Mouse (Mus musculus) limb, embryonic 12.5 days (tissue): ENCODE results near the gene Serpine3. TPM values are rescaled to one million over a fixed set of nuclear protein-coding genes. Genes with fewer than 3 reads are reported as not detected.

Source experiments
- ATAC-seq: fragments of 200-750 bp; cut with Nextera tagmentation; 2 replicates; pipeline ENCODE4 v1.8.0; 2017; ENCODE audit warnings: low read depth, moderate TSS enrichment; ENCODE audit not compliant: insufficient number of reproducible peaks, insufficient read depth, low FRiP score, low TSS enrichment
- H3K27ac ChIP-seq: fragments of 300-500 bp; sonication (generic); 2 replicates; pipeline ENCODE4 v1.5.1; 2016; ENCODE audit warnings: mild to moderate bottlenecking, moderate library complexity
- H3K27me3 ChIP-seq: fragments of 300-500 bp; sonication (generic); 2 replicates; pipeline ENCODE4 v1.6.1; 2016; ENCODE audit warnings: mild to moderate bottlenecking, moderate library complexity
- H3K36me3 ChIP-seq: fragments of 300-500 bp; sonication (generic); 2 replicates; pipeline ENCODE4 v1.6.1; 2016; ENCODE audit warnings: mild to moderate bottlenecking, moderate library complexity
- H3K4me1 ChIP-seq: fragments of 300-500 bp; sonication (generic); replicated peaks from 2 replicates; pipeline ENCODE4 v1.6.1; 2016
- H3K4me2 ChIP-seq: fragments of 300-500 bp; sonication (generic); 2 replicates; pipeline ENCODE4 v1.6.1; 2016; ENCODE audit warnings: mild to moderate bottlenecking, moderate library complexity
- H3K4me3 ChIP-seq: fragments of 300-500 bp; sonication (generic); replicated peaks from 2 replicates; pipeline ENCODE4 v1.5.1; 2016; ENCODE audit warnings: mild to moderate bottlenecking
- H3K9ac ChIP-seq: fragments of 300-500 bp; sonication (generic); replicated peaks from 2 replicates; pipeline ENCODE4 v1.6.1; 2016; ENCODE audit warnings: mild to moderate bottlenecking, moderate library complexity
- H3K9me3 ChIP-seq: fragments of 300-500 bp; sonication (generic); 2 replicates; pipeline ENCODE4 v1.6.1; 2016; ENCODE audit warnings: mild to moderate bottlenecking, moderate library complexity
- WGBS: fragments of 180-500 bp; shearing (Covaris S2); methylation state at CpG from one replicate; pipeline ENCODE4 v1.1.7; 2016; 5-methylcytosine and 5-hydroxymethylcytosine counted together
- polyA plus RNA-seq: library from polyadenylated mRNA; unstranded; fragments of >200 nt; fragmentation: Nextera tagmentation; extraction: Ambion mirVana; gene quantifications from 2 replicates; pipeline ENCODE4 v1.2.1, GENCODE M21; 2016

The Serpine3 gene
- polyA plus RNA-seq, 1 experiment from 2014 or later = not detected

GRCm38 (mm10) chr14:62651771-62652170 lies 11.7 kb upstream of the Serpine3 start:
- Histone ChIP-seq H3K27me3 (no peaks in the 10 kb centered on the region), H3K4me1 (no peaks in the 10 kb centered on the region), H3K4me2 (no peak overlapping the region), H3K36me3 (no peaks in the 10 kb centered on the region), H3K9me3 (no peaks in the 10 kb centered on the region), H3K27ac (no peak overlapping the region), H3K9ac (no peak overlapping the region), H3K4me3 (no peak overlapping the region)
- no peak for ATAC-seq
- 91% methylated on average over 3 of the region's 3 CpGs for WGBS

DNA sequence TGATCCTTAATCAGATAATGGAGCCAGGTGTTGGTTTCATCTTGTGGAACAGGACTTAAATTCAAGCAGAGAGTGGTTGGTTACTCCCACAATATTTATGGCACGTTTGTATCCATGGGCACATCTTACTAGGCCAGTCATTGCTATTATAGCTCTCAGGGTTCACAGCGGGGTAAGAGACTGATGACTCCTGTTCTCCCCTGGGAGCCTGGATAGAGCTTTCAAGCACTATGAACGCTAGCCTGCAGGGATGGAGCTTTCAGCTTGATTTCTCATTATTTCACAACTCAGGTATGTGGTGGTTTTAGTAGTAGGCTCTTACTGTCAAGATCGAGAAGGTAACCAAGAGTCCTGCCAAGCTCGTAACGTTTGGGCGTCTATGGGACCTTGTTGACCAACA lies 7.5 kb upstream of the Serpine3 start:
- Histone ChIP-seq H3K36me3 (no peaks in the 10 kb centered on the region), H3K9me3 (no peaks in the 10 kb centered on the region), H3K4me1 (no peaks in the 10 kb centered on the region), H3K27me3 (no peaks in the 10 kb centered on the region), H3K4me3 (no peak overlapping the region), H3K27ac (no peak overlapping the region), H3K4me2 (no peak overlapping the region), H3K9ac (no peak overlapping the region)
- WGBS = 79% methylated on average over 7 of the region's 7 CpGs
- no peak for ATAC-seq

- ATAC-seq = no peak
- no peak overlapping the region for H3K9ac ChIP-seq
- no peak overlapping the region for H3K4me2 ChIP-seq
- H3K9me3 ChIP-seq = no peaks in the 10 kb centered on the region
- no peaks in the 10 kb centered on the region for H3K27me3 ChIP-seq
- 87% methylated on average over 3 of the region's 3 CpGs for whole genome bisulfite sequencing
- no peak overlapping the region for H3K27ac ChIP-seq
- H3K4me3 ChIP-seq = no peak overlapping the region
- no peaks in the 10 kb centered on the region for H3K36me3 ChIP-seq
- no peaks in the 10 kb centered on the region for H3K4me1 ChIP-seq
Observed at GRCm38 (mm10) chr14:62657469-62657868, 6.0 kb upstream of the Serpine3 start.

DNA sequence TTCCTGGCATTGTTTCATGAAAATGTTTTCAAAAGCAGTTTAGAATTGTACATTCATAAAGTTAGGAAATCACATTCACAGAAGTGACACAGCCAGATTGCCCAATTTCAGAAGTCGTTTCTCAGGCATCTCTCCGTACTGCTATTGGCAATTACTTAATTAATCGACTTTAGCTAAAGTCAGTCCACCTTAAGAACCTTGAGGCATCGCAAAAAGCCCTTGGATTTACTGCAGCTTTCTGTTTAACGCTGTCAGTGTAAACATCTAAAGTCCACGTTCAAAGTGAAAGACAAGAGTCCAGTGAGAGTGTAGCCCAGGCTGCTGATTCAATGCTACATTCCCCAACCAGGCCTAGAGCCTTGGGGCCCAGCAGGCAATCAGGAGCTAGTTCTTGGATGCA lies 1.1 kb upstream of the Serpine3 start:
- H3K9ac ChIP-seq = no peak overlapping the region
- H3K4me3 ChIP-seq = no peak overlapping the region
- no peak for ATAC-seq
- H3K36me3 ChIP-seq = no peaks in the 10 kb centered on the region
- H3K4me1 ChIP-seq = no peaks in the 10 kb centered on the region
- no peak overlapping the region for H3K4me2 ChIP-seq
- no peaks in the 10 kb centered on the region for H3K9me3 ChIP-seq
- WGBS = 64% methylated on average over 6 of the region's 6 CpGs
- no peaks in the 10 kb centered on the region for H3K27me3 ChIP-seq
- H3K27ac ChIP-seq = no peak overlapping the region

DNA sequence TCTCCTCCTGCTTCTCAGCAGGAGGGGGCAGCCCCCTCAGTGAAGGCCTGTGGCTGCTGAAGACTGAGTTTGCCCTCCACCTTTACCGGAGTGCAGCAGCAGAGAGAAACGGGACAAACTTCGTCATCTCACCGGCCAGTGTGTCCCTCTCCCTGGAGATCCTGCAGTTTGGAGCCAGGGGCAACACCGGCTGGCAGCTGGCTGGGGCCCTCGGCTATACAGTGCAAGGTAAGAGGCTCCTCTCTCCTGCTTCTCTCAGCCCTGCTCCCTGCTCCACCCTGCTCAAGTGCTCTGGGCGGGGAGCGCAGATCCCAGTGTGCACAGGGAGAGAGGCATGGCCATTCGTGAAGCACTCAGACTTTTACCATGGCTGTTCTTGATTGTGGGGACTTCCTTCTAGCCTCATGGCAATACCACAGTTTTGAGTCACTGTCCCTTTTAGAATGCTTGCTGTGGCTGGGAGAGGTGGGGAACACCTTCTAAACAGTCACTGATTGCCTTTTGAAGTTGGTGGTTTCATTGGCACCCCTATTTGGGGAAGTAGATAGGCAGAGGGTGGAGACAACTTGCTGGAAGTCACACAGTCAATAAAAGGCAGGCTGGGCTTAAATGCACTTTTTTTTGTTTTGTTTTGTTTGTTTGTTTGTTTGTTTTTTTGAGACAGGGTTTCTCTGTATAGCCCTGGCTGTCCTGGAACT lies 1.7 kb downstream of the Serpine3 start:
- H3K9ac ChIP-seq = no peak overlapping the region
- no peak overlapping the region for H3K4me3 ChIP-seq
- no peaks in the 10 kb centered on the region for H3K4me1 ChIP-seq
- H3K36me3 ChIP-seq = no peaks in the 10 kb centered on the region
- H3K27ac ChIP-seq = no peak overlapping the region
- H3K9me3 ChIP-seq = no peaks in the 10 kb centered on the region
- H3K27me3 ChIP-seq = no peaks in the 10 kb centered on the region
- no peak overlapping the region for H3K4me2 ChIP-seq
- 44% methylated on average over 9 of the region's 9 CpGs for WGBS
- no peak for ATAC-seq

- Histone ChIP-seq H3K9ac (no peak overlapping the region), H3K27ac (no peak overlapping the region), H3K4me1 (no peaks in the 10 kb centered on the region), H3K36me3 (no peaks in the 10 kb centered on the region), H3K9me3 (no peaks in the 10 kb centered on the region), H3K27me3 (no peaks in the 10 kb centered on the region), H3K4me3 (no peak overlapping the region), H3K4me2 (no peak overlapping the region)
- WGBS = 88% methylated on average over 3 of the region's 3 CpGs
- ATAC-seq = no peak
Observed at GRCm38 (mm10) chr14:62673646-62674045, 10.2 kb downstream of the Serpine3 start.

DNA sequence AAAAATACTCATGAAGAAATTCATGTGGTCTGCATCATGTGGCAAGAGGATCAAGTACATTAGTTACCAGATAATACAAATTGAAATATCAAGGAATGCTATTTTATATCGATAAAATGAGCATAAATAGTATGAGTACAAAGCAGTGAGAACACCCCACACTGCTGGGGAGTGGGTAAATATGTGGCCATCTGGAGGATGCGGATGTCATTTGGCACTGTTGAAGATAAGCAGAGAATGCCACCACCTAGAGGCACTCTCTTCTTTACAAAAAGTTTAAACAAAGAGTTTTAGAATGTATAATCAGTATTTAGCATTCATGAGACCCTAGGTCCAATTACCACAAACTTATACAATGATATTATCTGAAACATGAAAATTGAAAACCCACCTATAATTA lies 54.7 kb downstream of the Serpine3 start:
- ATAC-seq = no peak
- no peak overlapping the region for H3K4me3 ChIP-seq
- no peaks in the 10 kb centered on the region for H3K27me3 ChIP-seq
- H3K27ac ChIP-seq = no peak overlapping the region
- no peaks in the 10 kb centered on the region for H3K9me3 ChIP-seq
- 91% methylated on average over 2 of the region's 2 CpGs for WGBS
- no peak overlapping the region for H3K9ac ChIP-seq
- no peak overlapping the region for H3K4me2 ChIP-seq
- peaks cover 26% of the 10 kb centered on the region for H3K36me3 ChIP-seq
- H3K4me1 ChIP-seq = no peaks in the 10 kb centered on the region

GRCm38 (mm10) chr14:62721625-62722024 lies 58.2 kb downstream of the Serpine3 start:
- H3K36me3 ChIP-seq = peaks cover 4% of the 10 kb centered on the region; the same call in 1 of the 2 replicates
- no peaks in the 10 kb centered on the region for H3K9me3 ChIP-seq
- no peak for ATAC-seq
- 93% methylated on average over 1 of the region's 1 CpGs for WGBS
- H3K4me1 ChIP-seq = no peaks in the 10 kb centered on the region
- H3K9ac ChIP-seq = no peak overlapping the region
- H3K4me2 ChIP-seq = no peak overlapping the region
- H3K27ac ChIP-seq = no peak overlapping the region
- H3K27me3 ChIP-seq = no peaks in the 10 kb centered on the region
- H3K4me3 ChIP-seq = no peak overlapping the region

DNA sequence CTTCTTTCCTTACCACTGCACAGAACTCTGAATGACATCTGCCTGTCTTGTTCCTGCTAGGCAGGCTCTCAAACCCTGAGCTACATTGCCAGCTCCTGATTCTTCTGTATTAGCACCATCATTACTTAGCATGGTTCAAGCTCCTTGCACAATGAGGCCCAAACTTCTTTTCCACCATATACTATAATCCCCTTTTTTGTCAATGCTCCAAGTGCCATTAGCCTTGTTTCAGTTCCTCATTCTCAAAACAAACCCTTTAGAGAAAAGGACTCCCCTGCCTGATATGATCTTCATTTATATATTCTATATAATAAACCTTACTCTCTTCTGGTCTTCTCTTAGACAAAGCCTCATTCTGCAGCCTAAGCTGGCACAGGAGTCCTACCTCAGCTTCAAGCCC lies 61.1 kb downstream of the Serpine3 start:
- no peak overlapping the region for H3K4me3 ChIP-seq
- H3K9me3 ChIP-seq = no peaks in the 10 kb centered on the region
- H3K4me1 ChIP-seq = no peaks in the 10 kb centered on the region
- peaks cover 4% of the 10 kb centered on the region; the same call in 1 of the 2 replicates for H3K36me3 ChIP-seq
- no peak for ATAC-seq
- no peak overlapping the region for H3K27ac ChIP-seq
- H3K4me2 ChIP-seq = no peak overlapping the region
- H3K27me3 ChIP-seq = no peaks in the 10 kb centered on the region
- H3K9ac ChIP-seq = no peak overlapping the region

- Histone ChIP-seq H3K9me3 (no peaks in the 10 kb centered on the region), H3K27me3 (no peaks in the 10 kb centered on the region), H3K27ac (no peak overlapping the region), H3K4me2 (no peak overlapping the region), H3K4me1 (no peaks in the 10 kb centered on the region), H3K9ac (no peak overlapping the region), H3K4me3 (no peak overlapping the region), H3K36me3 (peaks cover 23% of the 10 kb centered on the region)
- 83% methylated on average over 1 of the region's 1 CpGs for WGBS
- no peak for ATAC-seq
Observed at GRCm38 (mm10) chr14:62731902-62732301, 68.4 kb downstream of the Serpine3 start.

- Histone ChIP-seq H3K4me2 (no peak overlapping the region), H3K4me3 (no peak overlapping the region), H3K27me3 (no peaks in the 10 kb centered on the region), H3K9me3 (no peaks in the 10 kb centered on the region), H3K9ac (no peak overlapping the region), H3K27ac (no peak overlapping the region), H3K4me1 (no peaks in the 10 kb centered on the region), H3K36me3 (peaks cover 30% of the 10 kb centered on the region)
- WGBS = 90% methylated on average over 2 of the region's 2 CpGs
- no peak for ATAC-seq
Observed at GRCm38 (mm10) chr14:62733666-62734065, 70.2 kb downstream of the Serpine3 start.

DNA sequence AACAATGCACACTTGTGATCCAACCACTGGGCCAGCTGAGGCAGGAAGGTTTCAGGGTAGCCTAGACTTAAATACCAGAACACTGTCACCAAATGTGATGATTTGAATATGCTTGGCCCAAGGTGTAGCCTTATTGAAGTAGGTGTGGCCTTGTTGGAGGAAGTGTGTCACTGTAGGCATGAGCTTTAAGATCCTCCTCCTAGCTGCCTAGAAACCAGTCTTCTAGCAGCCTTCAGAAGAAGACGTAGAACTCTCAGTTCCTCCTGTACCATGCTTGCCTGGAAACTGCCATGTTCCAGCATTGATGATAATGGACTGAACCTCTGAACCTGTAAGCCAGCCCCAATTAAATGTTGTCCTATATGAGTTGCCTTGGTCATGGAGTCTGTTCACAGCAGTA lies 72.2 kb downstream of the Serpine3 start:
- Histone ChIP-seq H3K27me3 (no peaks in the 10 kb centered on the region), H3K27ac (no peak overlapping the region), H3K9ac (no peak overlapping the region), H3K36me3 (peaks cover 30% of the 10 kb centered on the region), H3K4me2 (no peak overlapping the region), H3K9me3 (no peaks in the 10 kb centered on the region), H3K4me1 (no peaks in the 10 kb centered on the region), H3K4me3 (no peak overlapping the region)
- WGBS = 90% methylated on average over 1 of the region's 1 CpGs
- ATAC-seq = no peak
